Mouse (Mus musculus) brain, embryonic 14.5 days (tissue): ENCODE results near the gene Csmd2. TPM values are rescaled to one million over a fixed set of nuclear protein-coding genes. Genes with fewer than 3 reads are reported as not detected.

Source experiments
- DNase-seq: peaks from one replicate; pipeline ENCODE4 v3.0.0-alpha.2; 2011; ENCODE audit warnings: low read depth
- CTCF ChIP-seq: fragments of 200-500 bp; IDR thresholded peaks from 2 replicates; pipeline ENCODE4 v1.5.1; 2012; ENCODE audit warnings: inconsistent platforms, mild to moderate bottlenecking, moderate library complexity, borderline replicate concordance; ENCODE audit not compliant: insufficient read depth, insufficient read length; ENCODE audit errors: extremely low read depth
- POLR2A ChIP-seq: fragments of 200-500 bp; IDR thresholded peaks from 2 replicates; pipeline ENCODE4 v1.6.1; 2012; ENCODE audit warnings: mild to moderate bottlenecking, inconsistent platforms, borderline replicate concordance; ENCODE audit not compliant: poor library complexity, insufficient read depth, insufficient read length, severe bottlenecking; ENCODE audit errors: extremely low read depth
- polyA plus RNA-seq: library from polyadenylated mRNA; depleted of rRNA; stranded (reverse); fragments of >200 nt; gene quantifications from 2 replicates; pipeline ENCODE4 v1.2.3, GENCODE M21; 2012

Csmd2 gene
- polyA plus RNA-seq, 1 experiment: 31.8 TPM

DNA sequence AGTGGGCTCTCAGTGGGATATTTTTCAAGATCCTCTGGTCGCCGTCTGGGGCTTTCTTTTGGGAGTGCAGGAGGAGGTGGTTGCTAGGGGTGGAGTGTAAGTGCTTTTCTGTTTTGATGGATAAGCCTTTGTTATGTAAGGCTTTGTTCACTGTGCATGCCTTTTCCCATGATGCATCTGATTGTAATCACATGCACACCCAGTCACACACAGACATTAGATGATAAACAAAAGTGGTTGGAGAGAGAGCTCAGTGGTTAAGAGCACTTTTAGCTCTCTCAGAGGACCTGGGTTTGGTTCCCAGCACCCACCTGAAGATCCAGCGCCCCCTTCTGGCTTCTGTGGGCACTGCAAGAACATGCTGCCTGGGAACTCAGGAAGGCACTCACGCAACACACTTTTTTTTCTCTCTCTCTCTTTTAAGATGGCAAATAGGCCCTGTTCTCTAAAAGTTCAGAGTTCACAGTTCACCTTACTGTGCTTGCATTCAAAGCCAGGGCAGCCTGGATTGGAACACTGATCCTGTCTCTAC lies 143.0 kb downstream of the Csmd2 start:
- DNase-seq: no peak
- peak; percentile 27; the same call in 1 of the 2 replicates for TF ChIP-seq CTCF
- no peak for TF ChIP-seq POLR2A

DNA sequence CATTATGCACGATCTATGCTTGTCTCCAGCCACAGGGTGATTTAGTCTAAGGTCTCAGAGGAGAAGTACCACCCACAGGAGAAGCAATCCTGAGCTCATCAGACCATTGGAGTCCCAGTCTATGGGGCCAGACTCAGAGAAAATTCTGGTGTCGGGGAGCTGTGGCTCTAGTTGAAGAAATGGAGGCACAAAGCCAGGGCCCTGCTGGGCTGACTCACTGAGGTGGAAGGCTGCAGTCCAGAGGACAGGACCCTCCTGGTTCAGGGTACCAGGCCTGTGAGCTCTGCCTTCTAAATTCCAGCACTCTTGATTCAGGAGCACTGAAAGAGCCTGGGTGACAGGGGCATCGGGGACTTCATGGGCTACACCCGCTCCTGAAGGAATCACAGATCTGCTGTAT lies 144.0 kb downstream of the Csmd2 start:
- no peak for DNase-seq
- TF ChIP-seq CTCF (no peak), POLR2A (no peak)

DNA sequence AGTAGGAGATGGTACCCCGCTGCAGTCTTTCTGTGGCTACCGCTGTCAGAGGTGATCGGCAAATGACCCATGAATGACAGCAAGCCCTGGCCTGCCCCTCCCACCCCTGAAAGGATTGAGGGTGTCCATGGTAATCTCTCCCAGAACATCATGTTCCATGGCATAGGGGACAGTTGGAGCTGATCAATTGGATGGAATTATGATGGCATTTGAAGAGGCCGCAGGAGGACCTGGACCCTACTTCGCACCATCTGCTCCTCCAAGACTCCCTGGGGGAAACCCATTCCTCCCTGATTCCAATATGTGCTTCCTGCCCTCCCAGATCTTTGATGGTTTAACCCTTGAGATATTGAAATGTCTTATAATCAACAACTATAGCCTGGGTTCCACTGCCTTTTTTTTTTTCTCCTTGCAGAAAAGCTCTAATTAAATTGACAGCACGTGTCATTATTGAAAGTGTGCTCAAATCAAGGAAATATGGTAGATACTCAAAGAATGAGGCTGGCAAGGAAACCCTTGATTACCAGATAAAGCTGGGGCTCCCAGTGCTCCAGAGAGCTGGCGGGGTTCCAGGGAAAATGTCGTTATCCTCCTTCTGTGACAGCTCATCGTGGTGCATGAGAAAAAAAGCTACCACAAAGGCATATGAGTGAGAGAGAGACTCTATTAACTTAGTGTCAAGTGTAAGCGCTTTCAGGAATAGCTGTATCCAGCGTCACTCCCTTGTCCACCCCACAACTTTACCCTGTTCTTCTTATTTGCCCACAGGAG lies 145.4 kb downstream of the Csmd2 start:
- peak; percentile 89 for DNase-seq
- TF ChIP-seq CTCF (no peak), POLR2A (no peak)

DNA sequence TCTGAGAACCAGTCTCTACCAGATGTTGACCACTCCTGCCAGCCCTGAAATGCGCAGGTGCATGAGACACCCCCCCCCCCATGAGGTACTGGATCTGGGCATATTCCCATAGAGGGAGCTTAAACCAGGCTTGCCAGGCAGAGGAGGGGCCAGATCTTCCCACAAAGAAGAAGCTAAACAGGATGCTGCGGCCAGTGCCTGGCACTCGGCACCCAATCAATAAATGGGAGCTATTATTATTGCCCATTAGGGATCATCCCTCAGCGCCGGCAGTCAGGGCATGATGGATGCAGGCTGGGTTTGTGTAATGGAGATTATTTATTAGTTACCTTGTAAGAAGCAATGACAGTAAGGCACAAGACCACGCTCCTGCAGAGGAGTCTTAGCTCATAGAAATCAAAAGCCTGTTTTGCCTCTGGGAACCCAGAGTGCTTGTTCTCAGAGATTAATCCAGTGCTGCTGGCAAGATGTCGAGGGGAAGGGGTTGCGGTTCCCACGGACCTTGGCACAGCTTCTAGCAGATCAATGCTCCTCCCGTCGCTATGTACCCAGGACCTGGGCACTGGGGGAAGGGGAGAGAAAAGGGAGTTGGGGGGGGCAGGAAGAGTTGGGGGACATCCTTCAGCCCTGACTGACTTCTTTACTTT lies 146.8 kb downstream of the Csmd2 start:
- TF ChIP-seq POLR2A: no peak
- TF ChIP-seq CTCF: no peak
- DNase-seq: peak; percentile 63

DNA sequence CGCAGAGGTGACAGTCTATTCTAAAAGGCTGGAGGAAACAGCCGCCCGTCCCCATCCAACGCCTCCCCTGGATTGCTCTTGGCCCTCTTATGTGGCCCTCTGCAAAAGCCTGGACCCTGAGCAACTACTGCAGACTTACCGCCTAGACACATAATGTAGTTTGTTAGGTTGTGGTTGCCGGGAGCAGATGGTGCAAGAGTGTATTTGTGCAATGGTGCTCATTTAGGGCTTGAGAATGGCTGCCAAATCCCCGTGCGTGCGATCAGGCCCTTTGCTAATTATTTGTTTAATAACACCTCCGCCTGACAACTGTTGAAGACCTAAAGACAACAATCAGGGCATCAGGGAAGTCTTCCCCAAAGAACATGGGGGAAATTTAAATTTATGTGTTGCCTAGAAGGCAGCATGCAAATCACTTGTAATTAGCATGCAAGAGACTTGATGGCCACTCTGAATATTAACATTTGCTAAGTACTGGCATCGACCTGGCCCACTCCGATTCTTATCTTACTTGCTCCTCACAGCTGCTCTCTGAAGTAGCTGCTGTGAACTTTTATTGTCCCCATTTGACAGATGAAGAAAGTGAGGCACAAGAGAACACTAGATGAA lies 147.5 kb downstream of the Csmd2 start:
- TF ChIP-seq CTCF (no peak), POLR2A (no peak)
- DNase-seq: peak; percentile 95

DNA sequence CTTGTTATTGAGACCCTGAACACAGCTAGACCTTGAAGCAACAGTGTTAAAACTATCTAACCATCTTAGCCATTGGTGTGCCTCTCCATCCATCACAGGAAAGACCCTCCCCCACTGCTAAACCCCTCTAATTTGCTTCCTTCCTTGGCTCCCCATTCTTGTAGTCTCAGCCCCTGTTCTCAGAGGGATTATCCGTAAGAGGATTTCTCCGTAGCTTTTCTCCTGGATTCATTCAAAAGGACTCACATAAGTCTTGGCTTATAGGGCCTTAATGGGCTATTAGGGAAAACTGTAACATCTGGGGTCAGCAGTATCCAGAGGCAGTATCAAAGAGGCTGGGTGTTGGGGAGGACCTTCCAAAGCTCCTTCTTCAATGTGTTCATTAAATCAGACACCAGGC lies 152.3 kb downstream of the Csmd2 start:
- DNase-seq: no peak
- TF ChIP-seq CTCF (no peak), POLR2A (no peak)

DNA sequence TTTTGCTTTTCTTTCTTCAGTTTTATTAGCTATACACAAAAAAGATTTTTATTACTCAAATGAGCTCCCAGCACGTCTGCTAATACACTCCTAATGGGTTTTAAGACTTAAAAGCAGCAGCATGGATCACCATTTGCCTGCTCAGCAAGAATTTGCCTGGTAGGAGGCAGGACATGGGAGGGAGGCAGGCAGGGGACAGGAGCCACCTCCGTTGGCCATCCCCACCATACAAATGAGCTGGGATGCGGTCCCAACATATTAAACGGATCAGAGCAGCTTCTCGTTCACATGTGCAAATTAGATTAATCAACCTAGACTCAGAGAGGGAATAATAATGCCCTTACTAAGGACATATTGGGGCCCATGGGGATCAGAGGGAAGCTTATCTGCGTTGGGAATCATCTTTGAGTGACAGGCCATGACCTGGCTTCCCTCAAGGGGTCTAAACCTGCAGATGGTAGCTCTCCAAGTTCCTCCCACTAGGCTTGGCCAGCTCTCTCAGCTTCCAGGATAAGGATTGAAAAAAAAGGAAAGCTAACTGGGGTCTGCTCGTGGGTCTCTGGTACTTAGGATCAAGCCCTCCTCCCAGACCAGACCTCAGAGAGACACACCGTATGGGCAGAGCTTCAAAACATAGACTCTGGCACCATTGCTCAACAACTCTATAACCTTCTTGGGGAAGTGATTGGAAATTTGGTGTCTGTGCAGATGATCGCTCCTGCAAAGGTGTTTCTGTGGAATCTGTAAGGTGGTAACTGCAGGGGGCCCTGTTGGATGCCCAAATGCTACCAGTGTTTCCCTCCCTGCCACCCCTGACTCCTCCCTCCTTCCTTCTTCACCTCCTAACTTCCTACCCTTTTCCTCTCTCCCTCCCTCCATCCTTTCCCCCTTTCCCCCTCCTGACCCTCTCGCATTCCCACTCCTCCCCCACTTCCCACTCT lies 153.8 kb downstream of the Csmd2 start:
- TF ChIP-seq CTCF (no peak), POLR2A (no peak)
- DNase-seq: peak; percentile 56

DNA sequence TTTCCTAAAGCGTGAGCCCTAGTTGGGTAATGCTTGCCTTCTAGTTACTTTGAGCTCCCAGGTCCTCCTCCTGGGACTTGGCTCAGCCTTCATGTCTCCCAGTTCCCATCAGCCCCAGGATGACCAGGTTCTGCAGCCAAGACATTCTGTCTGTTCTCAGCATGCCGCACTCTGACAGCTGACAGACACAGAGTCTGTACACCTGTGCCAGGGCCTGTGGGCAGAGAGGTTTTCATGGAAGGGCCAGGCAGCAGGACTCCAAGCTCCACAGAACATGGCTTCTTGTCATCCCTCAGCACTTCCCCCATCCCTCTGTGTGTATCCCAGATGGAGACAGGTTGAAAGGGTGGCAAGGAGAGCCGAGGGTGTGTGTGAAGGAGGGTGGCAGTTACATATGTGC lies 154.6 kb downstream of the Csmd2 start:
- no peak for DNase-seq
- TF ChIP-seq POLR2A (no peak), CTCF (no peak)

DNA sequence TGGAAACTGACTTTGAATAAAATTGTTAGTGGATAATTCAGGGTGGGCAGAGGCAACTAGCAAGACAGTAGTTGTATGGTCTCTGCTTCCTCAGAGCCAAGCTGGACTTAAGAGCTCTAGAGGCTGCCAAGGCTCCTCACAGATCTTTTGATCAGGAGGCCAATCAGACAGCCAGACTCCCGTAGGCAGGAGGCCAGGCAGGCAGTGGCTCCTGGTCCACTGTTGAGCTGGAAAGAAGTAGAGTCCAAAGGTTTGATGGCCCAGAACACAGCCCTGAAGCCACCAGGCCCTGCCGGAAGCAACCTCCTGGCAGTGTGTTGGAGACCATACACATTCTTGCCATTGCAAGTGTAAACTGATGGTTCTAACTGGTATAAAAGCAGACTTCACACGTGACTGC lies 155.5 kb downstream of the Csmd2 start:
- TF ChIP-seq POLR2A (no peak), CTCF (no peak)
- no peak for DNase-seq

DNA sequence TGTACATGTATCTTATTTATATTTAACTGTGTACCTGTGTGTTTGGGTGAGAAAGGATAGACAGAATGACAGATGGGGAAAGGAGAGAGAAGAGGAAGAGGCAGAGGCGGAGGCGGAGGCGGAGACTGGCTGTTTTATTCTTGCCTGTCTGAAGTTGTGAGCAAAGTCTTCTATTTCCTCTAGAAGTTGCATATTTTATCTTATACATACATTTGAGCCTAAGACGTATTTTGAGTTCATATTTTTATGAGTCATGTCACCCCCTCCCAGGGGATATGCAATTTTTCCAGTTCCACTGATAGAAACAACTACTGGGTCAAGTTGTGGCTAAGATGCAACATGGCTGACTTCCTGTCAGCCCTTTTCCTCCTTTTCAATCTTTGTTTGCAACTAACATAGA lies 161.9 kb downstream of the Csmd2 start:
- no peak for DNase-seq
- TF ChIP-seq POLR2A (no peak), CTCF (no peak)
